Mouse (Mus musculus) small intestine, adult 2 months (tissue): ENCODE data around the gene Abca7. TPM values are rescaled to one million over a fixed set of nuclear protein-coding genes. Genes with fewer than 3 reads are reported as not detected.
A peak's percentile ranks its signal among the peaks of the same experiment; 100 is the strongest.

ENCODE experiments used
- H3K27ac ChIP-seq: fragments of 200-500 bp; 2 replicates; pipeline ENCODE4 v1.5.1; 2012; ENCODE audit warnings: low read depth, low read length, control low read depth, inconsistent platforms; ENCODE audit not compliant: insufficient read depth
- H3K27me3 ChIP-seq: fragments of 200-500 bp; 2 replicates; pipeline ENCODE4 v1.6.1; 2012; ENCODE audit warnings: mild to moderate bottlenecking, moderate library complexity, low read length, inconsistent platforms; ENCODE audit not compliant: control insufficient read depth, insufficient read depth
- H3K36me3 ChIP-seq: fragments of 200-500 bp; 2 replicates; pipeline ENCODE4 v1.6.1; 2012; ENCODE audit warnings: mild to moderate bottlenecking, low read length, control low read depth, inconsistent platforms; ENCODE audit not compliant: control insufficient read depth, insufficient read depth
- H3K4me1 ChIP-seq: fragments of 200-500 bp; 2 replicates; pipeline ENCODE4 v1.6.1; 2012; ENCODE audit warnings: low read length, inconsistent platforms, mixed read lengths; ENCODE audit not compliant: control insufficient read depth, insufficient read depth, insufficient read length
- H3K4me3 ChIP-seq: fragments of 200-500 bp; 2 replicates; pipeline ENCODE4 v1.5.1; 2012; ENCODE audit warnings: low read depth, mild to moderate bottlenecking, control low read depth, inconsistent platforms, low read length, moderate library complexity
- CTCF ChIP-seq: fragments of 200-500 bp; IDR thresholded peaks from 2 replicates; pipeline ENCODE4 v1.5.1; 2012; ENCODE audit warnings: low read depth, mild to moderate bottlenecking, control low read depth, inconsistent platforms, low read length, moderate library complexity, mixed read lengths; ENCODE audit not compliant: insufficient replicate concordance, insufficient read length; ENCODE audit errors: extremely low read depth
- POLR2A ChIP-seq: fragments of 200-500 bp; IDR thresholded peaks from 2 replicates; pipeline ENCODE4 v1.6.1; 2012; ENCODE audit warnings: low read depth, mild to moderate bottlenecking, control low read depth, inconsistent platforms, low read length, moderate library complexity
- WGBS: fragments of 180-500 bp; shearing (Covaris S2); methylation state at CpG from one replicate; pipeline ENCODE4 v1.1.7; 2018; 5-methylcytosine and 5-hydroxymethylcytosine counted together
- polyA plus RNA-seq: library from polyadenylated mRNA; depleted of rRNA; stranded (reverse); fragments of >200 nt; gene quantifications from 2 replicates; pipeline ENCODE4 v1.2.3, GENCODE M21; 2012

Abca7 gene
- polyA plus RNA-seq, 1 experiment, result 33.4 TPM

GRCm38 (mm10) chr10:80004233-80004705 is 8.0 kb downstream of the Abca7 start:
- no peak for TF ChIP-seq CTCF
- no peak for TF ChIP-seq POLR2A
- WGBS, result 85% methylated on average over 8 of the region's 8 CpGs

DNA sequence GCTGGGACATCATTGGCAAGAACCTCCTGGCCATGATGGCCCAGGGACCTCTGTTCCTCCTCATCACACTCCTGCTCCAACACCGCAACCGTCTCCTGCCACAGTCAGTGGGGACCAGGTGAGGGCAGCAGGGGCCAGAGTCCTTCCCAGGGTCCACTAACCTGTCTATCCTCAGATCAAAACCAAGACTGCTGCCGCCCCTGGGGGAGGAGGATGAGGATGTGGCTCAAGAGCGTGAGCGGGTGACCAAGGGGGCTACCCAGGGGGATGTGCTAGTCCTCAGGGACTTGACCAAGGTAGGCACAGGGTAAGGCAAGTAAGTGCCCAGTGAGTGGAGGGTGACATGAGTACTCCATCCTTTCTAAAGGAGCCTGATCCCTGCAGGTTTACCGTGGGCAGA is 15.4 kb downstream of the Abca7 start:
- no peak overlapping the region for H3K4me3 ChIP-seq
- WGBS, result 90% methylated on average over 6 of the region's 6 CpGs
- TF ChIP-seq POLR2A, result no peak
- H3K27me3 ChIP-seq, result no peaks in the 10 kb centered on the region
- peaks cover 32% of the 10 kb centered on the region for H3K36me3 ChIP-seq
- no peak overlapping the region for H3K27ac ChIP-seq
- peaks cover 12% of the 10 kb centered on the region for H3K4me1 ChIP-seq

More at GRCm38 (mm10) chr10:80004233-80004705, 8.0 kb downstream of the Abca7 start:
- Histone ChIP-seq H3K27me3 (no peaks in the 10 kb centered on the region), H3K27ac (no peak overlapping the region), H3K4me1 (peaks cover 8% of the 10 kb centered on the region), H3K4me3 (no peak overlapping the region), H3K36me3 (peaks cover 32% of the 10 kb centered on the region)

DNA sequence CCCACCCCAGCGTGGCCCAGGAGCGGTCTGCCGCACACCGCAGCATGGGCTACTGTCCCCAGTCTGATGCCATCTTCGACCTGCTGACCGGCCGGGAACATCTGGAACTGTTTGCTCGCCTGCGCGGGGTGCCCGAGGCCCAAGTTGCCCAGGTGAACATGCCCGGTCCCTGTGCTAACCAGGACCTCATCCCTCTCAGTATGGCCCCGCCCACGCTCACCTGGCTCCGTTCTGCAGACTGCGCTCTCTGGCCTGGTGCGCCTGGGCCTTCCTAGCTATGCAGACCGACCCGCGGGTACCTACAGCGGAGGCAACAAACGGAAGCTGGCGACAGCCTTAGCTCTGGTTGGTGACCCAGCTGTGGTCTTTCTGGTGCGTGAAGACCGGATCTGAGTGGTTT is 17.3 kb downstream of the Abca7 start:
- Histone ChIP-seq H3K4me3 (no peak overlapping the region), H3K36me3 (peaks cover 20% of the 10 kb centered on the region), H3K27ac (no peak overlapping the region), H3K4me1 (peaks cover 16% of the 10 kb centered on the region), H3K27me3 (no peaks in the 10 kb centered on the region)
- TF ChIP-seq POLR2A, result no peak
- TF ChIP-seq CTCF, result no peak
- WGBS, result 69% methylated on average over 25 of the region's 25 CpGs

GRCm38 (mm10) chr10:80014484-80015290 is 18.4 kb downstream of the Abca7 start:
- Histone ChIP-seq H3K4me1 (peaks cover 19% of the 10 kb centered on the region), H3K27me3 (no peaks in the 10 kb centered on the region), H3K27ac (no peak overlapping the region), H3K4me3 (no peak overlapping the region; the same call in 1 of the 2 replicates), H3K36me3 (peaks cover 14% of the 10 kb centered on the region)
- WGBS, result 25% methylated on average over 28 of the region's 28 CpGs
- TF ChIP-seq POLR2A (no peak), CTCF (0 out of 2 replicates have a peak, but pooled peaks have one; percentile 24)

- no peak overlapping the region for H3K27ac ChIP-seq
- TF ChIP-seq CTCF (no peak), POLR2A (no peak)
- 86% methylated on average over 10 of the region's 10 CpGs for WGBS
Observed at GRCm38 (mm10) chr10:80015583-80015982, 19.3 kb downstream of the Abca7 start.

DNA sequence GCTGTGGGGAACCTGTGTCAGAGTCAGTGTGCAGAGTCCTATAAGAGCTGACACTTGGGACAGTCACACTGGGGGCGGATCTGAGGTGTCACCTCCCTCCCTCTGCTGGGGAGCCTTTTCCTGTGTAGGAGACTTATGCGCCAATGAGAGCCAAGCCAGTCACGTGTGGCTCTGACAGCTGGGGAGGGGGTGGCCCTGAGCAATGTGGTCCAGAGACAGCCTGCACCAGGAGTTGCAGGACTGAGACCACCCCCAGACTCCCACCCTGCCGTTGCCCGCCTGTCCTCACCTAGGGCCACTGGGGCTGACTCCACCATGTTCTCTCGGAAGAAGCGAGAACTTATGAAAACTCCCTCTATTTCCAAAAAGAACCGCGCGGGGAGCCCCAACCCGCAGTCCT is 20.2 kb downstream of the Abca7 start, which contains the start of gene Arhgap45:
Gene Arhgap45 (plus strand): TSS at position 143 of the 400 bp plus-strand sequence.
- WGBS, result 79% methylated on average over 11 of the region's 11 CpGs
- peaks cover 5% of the 10 kb centered on the region; the same call in 1 of the 2 replicates for H3K36me3 ChIP-seq
- peaks cover 20% of the 10 kb centered on the region for H3K4me1 ChIP-seq
- H3K27ac ChIP-seq, result peak within 1 kb of the TSS; percentile 93
- no peak for TF ChIP-seq CTCF
- TF ChIP-seq POLR2A, result no peak
- peak within 1 kb of the TSS; percentile 69 for H3K4me3 ChIP-seq
- H3K27me3 ChIP-seq, result no peaks in the 10 kb centered on the region

More at GRCm38 (mm10) chr10:80015583-80015982, 19.3 kb downstream of the Abca7 start:
- H3K4me1 ChIP-seq, result peaks cover 19% of the 10 kb centered on the region
- H3K36me3 ChIP-seq, result peaks cover 13% of the 10 kb centered on the region
- no peak overlapping the region for H3K4me3 ChIP-seq
- H3K27me3 ChIP-seq, result no peaks in the 10 kb centered on the region

DNA sequence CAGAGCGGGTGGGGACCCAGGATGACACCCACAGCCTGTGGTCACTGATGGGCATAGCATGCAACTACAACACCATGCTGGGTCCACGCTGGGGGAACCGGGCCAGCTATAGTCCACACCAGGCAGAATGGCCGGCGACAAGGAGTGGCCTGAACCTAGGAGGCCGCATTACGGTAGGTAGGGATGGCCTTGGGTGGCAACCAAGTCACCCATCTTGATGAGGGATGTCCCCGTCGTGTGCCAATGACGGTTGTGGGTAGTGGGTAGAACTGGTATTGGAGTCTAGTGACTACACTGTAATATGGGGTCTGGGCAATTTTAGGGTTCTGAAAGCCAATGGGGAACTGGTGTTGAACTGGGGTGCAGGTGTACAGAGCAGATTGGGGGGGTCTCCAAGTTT is 20.6 kb downstream of the Abca7 start:
- no peak for TF ChIP-seq POLR2A
- TF ChIP-seq CTCF, result no peak
- peak overlapping the region; percentile 69 for H3K4me3 ChIP-seq
- WGBS, result 82% methylated on average over 10 of the region's 10 CpGs
- H3K27me3 ChIP-seq, result no peaks in the 10 kb centered on the region
- H3K36me3 ChIP-seq, result 0 out of 2 replicates have a peak, but pooled peaks cover 2% of the 10 kb centered on the region
- H3K27ac ChIP-seq, result peak overlapping the region; percentile 93
- H3K4me1 ChIP-seq, result peaks cover 20% of the 10 kb centered on the region
